Mouse (Mus musculus): ENCODE measurements around the gene Akap12.

Gene Akap12

GRCm38 (mm10) chr10:4355882-4356451 is 89.8 kb downstream of the Akap12 start:
- no peak for DNase-seq (ENCODE audit: extremely low spot score, low read depth, low spot score)

- no peak for DNase-seq (ENCODE audit: extremely low spot score, low read depth, low spot score)
Measured at GRCm38 (mm10) chr10:4356640-4357039, 90.5 kb downstream of the Akap12 start.

- DNase-seq (ENCODE audit: extremely low spot score, low read depth, low spot score): no peak
Measured at GRCm38 (mm10) chr10:4357435-4357834, 91.3 kb downstream of the Akap12 start.

- no peak for DNase-seq (ENCODE audit: extremely low spot score, low read depth, low spot score)
Measured at GRCm38 (mm10) chr10:4364618-4365017, 98.4 kb downstream of the Akap12 start.

- no peak for DNase-seq (ENCODE audit: extremely low spot score, low read depth, low spot score)
Measured at GRCm38 (mm10) chr10:4370105-4370504, 103.9 kb downstream of the Akap12 start.

- DNase-seq (ENCODE audit: extremely low spot score, low read depth, low spot score): no peak
Measured at GRCm38 (mm10) chr10:4372011-4372410, 105.8 kb downstream of the Akap12 start.

- no peak for DNase-seq (ENCODE audit: extremely low spot score, low read depth, low spot score)
Measured at GRCm38 (mm10) chr10:4373558-4373957, 107.4 kb downstream of the Akap12 start.

- DNase-seq (ENCODE audit: extremely low spot score, low read depth, low spot score): no peak
Measured at GRCm38 (mm10) chr10:4374239-4374638, 108.1 kb downstream of the Akap12 start.

GRCm38 (mm10) chr10:4374734-4375133 is 108.6 kb downstream of the Akap12 start:
- no peak for DNase-seq (ENCODE audit: extremely low spot score, low read depth, low spot score)

GRCm38 (mm10) chr10:4375267-4375666 is 109.1 kb downstream of the Akap12 start:
- no peak for DNase-seq (ENCODE audit: extremely low spot score, low read depth, low spot score)

- no peak for DNase-seq (ENCODE audit: extremely low spot score, low read depth, low spot score)
Measured at GRCm38 (mm10) chr10:4376461-4376860, 110.3 kb downstream of the Akap12 start.

GRCm38 (mm10) chr10:4376931-4377330 is 110.8 kb downstream of the Akap12 start:
- no peak for DNase-seq (ENCODE audit: extremely low spot score, low read depth, low spot score)

- no peak for DNase-seq (ENCODE audit: extremely low spot score, low read depth, low spot score)
Measured at GRCm38 (mm10) chr10:4380748-4381147, 114.6 kb downstream of the Akap12 start.

- no peak for DNase-seq (ENCODE audit: extremely low spot score, low read depth, low spot score)
Measured at GRCm38 (mm10) chr10:4384244-4384643, 118.1 kb downstream of the Akap12 start.

GRCm38 (mm10) chr10:4386609-4387591 is 120.7 kb downstream of the Akap12 start:
- peak; percentile 64 for DNase-seq (ENCODE audit: extremely low spot score, low read depth, low spot score)

- DNase-seq (ENCODE audit: extremely low spot score, low read depth, low spot score): no peak
Measured at GRCm38 (mm10) chr10:4387701-4388383, 121.7 kb downstream of the Akap12 start, which contains the start of gene Zbtb2. Gene Zbtb2, minus strand, starts transcription at chr10:4388108.

GRCm38 (mm10) chr10:4388384-4388745 is 122.2 kb downstream of the Akap12 start:
- DNase-seq (ENCODE audit: extremely low spot score, low read depth, low spot score): no peak

GRCm38 (mm10) chr10:4389036-4389435 is 122.9 kb downstream of the Akap12 start:
- DNase-seq (ENCODE audit: extremely low spot score, low read depth, low spot score): no peak

GRCm38 (mm10) chr10:4389461-4390112 is 123.4 kb downstream of the Akap12 start:
- DNase-seq (ENCODE audit: extremely low spot score, low read depth, low spot score): no peak

- DNase-seq (ENCODE audit: extremely low spot score, low read depth, low spot score): no peak
Measured at GRCm38 (mm10) chr10:4390550-4390949, 124.4 kb downstream of the Akap12 start.

- DNase-seq (ENCODE audit: extremely low spot score, low read depth, low spot score): no peak
Measured at GRCm38 (mm10) chr10:4391076-4391475, 124.9 kb downstream of the Akap12 start.
